Mouse (Mus musculus): ENCODE data around the gene Shroom4. TPM values are rescaled to one million over a fixed set of nuclear protein-coding genes. Genes with fewer than 3 reads are reported as not detected.

The Shroom4 gene
- total RNA-seq, 2 experiments from 2014 or later: 4.6 to 5.0 TPM

GRCm38 (mm10) chrX:6490433-6490832 is 90.8 kb downstream of the Shroom4 start:
- intact Hi-C loops (cut with DNase I): no loop called here
- DNase-seq: no peak

- DNase-seq: no peak
- intact Hi-C loops (cut with DNase I): no loop called here
Observed at GRCm38 (mm10) chrX:6495456-6495855, 95.8 kb downstream of the Shroom4 start.

- DNase-seq: no peak
- intact Hi-C loops (cut with DNase I): no loop called here
Observed at GRCm38 (mm10) chrX:6496374-6496773, 96.7 kb downstream of the Shroom4 start.

- intact Hi-C loops (cut with DNase I): no loop called here
- DNase-seq: no peak
Observed at GRCm38 (mm10) chrX:6501850-6502249, 102.2 kb downstream of the Shroom4 start.

- DNase-seq: no peak
- intact Hi-C loops (cut with DNase I): no loop called here
Observed at GRCm38 (mm10) chrX:6517217-6517616, 117.6 kb downstream of the Shroom4 start.

GRCm38 (mm10) chrX:6518421-6518820 is 118.8 kb downstream of the Shroom4 start:
- intact Hi-C loops (cut with DNase I): no loop called here
- no peak for DNase-seq

- intact Hi-C loops (cut with DNase I): loop anchor here (5.0 kb wide), 1 partner anchor 261 kb away; no protein-coding TSS in a partner anchor
- DNase-seq: no peak
Observed at GRCm38 (mm10) chrX:6522935-6523334, 123.3 kb downstream of the Shroom4 start.

- intact Hi-C loops (cut with DNase I): no loop called here
- DNase-seq: no peak
Observed at GRCm38 (mm10) chrX:6536636-6537035, 137.0 kb downstream of the Shroom4 start.

GRCm38 (mm10) chrX:6537689-6538088 is 138.0 kb downstream of the Shroom4 start:
- no peak for DNase-seq
- intact Hi-C loops (cut with DNase I): no loop called here

- no peak for DNase-seq
- intact Hi-C loops (cut with DNase I): no loop called here
Observed at GRCm38 (mm10) chrX:6565066-6565465, 165.4 kb downstream of the Shroom4 start.

GRCm38 (mm10) chrX:6574511-6574910 is 174.9 kb downstream of the Shroom4 start:
- intact Hi-C loops (cut with DNase I): no loop called here
- DNase-seq: no peak

- DNase-seq: no peak
- intact Hi-C loops (cut with DNase I): no loop called here
Observed at GRCm38 (mm10) chrX:6577001-6577400, 177.3 kb downstream of the Shroom4 start.

- intact Hi-C loops (cut with DNase I): no loop called here
Observed at GRCm38 (mm10) chrX:6580671-6581070, 181.0 kb downstream of the Shroom4 start.

GRCm38 (mm10) chrX:6581181-6581580 is 181.5 kb downstream of the Shroom4 start:
- intact Hi-C loops (cut with DNase I): no loop called here
- no peak for DNase-seq

More at GRCm38 (mm10) chrX:6580671-6581070, 181.0 kb downstream of the Shroom4 start:
- peak in 1 of 2 experiments; percentile 6 for DNase-seq

GRCm38 (mm10) chrX:6582646-6583045 is 183.0 kb downstream of the Shroom4 start:
- DNase-seq: no peak
- intact Hi-C loops (cut with DNase I): no loop called here

GRCm38 (mm10) chrX:6594183-6594582 is 194.5 kb downstream of the Shroom4 start:
- intact Hi-C loops (cut with DNase I): no loop called here
- DNase-seq: no peak

- intact Hi-C loops (cut with DNase I): no loop called here
- no peak for DNase-seq
Observed at GRCm38 (mm10) chrX:6654024-6654423, 254.4 kb downstream of the Shroom4 start.

- DNase-seq: no peak
- intact Hi-C loops (cut with DNase I): no loop called here
Observed at GRCm38 (mm10) chrX:6658820-6659324, 259.2 kb downstream of the Shroom4 start.

Other genes with a start within 250 kb of the Shroom4 start
- gene Nudt10, start 226.8 kb upstream of the Shroom4 start, total RNA-seq (2021): under 1 TPM; 0.62 to 0.84 TPM
- gene Bmp15, start 79.1 kb upstream of the Shroom4 start, total RNA-seq (2021): under 1 TPM in 1 of 2 experiments, not detected in 1; 0.10 TPM

Measured in gastrocnemius, postnatal 36 days (tissue).